Mouse (Mus musculus): Measurements from ENCODE around the gene Large2.

Gene Large2

GRCm38 (mm10) chr2:92371971-92372690 lies 2.5 kb downstream of the Large2 start:
- in situ Hi-C loops (cut with MboI, MseI) = no loop called here

DNA sequence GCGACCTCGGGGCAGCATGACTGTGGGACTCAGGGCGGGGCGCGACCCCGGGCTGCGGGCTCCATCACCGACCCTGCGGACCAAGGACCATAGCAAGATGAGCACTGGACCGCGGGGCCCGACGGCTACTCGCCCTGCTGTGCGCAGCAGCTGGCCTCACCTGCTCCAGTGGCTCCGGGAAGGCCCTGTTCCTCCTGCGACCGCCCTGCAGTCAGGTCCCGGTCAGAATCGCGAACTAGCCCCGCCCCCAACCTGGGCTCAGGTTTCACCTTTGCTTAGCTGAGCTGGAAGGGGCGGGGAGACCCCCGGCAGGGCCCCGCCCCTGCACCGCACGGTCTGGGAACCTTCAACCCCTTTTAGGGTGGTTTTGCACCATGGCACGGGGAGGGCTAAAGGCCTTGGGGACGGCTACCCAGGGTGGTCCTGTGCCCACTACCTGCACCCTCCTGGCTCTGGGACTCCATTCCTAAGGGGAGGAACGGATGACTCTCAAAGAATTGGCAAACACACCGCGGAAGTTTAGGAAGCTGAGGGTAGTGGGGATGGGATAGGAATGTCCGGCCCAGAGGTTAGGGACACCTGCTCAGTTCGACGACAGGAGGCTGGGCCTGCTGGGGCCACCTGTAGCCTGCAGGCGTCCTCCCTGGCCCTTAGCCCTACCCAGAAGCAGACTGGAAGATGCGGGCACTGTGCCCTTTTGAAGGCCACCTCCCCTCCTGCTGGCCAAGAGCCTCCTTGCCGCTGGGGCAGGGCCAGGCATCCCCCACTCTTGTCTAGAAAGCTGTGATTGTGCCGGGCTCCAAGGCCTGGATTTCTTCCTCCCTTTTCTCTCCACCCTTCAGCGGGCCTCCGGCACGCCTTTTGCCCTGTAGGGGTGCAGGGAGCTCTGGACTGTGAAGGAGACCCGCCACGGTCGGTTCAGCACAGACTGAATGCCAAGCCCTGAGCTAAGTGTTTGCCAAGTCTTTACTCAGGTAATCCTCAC lies 3.6 kb downstream of the Large2 start:
- in situ Hi-C loops (cut with MboI, MseI) = no loop called here

DNA sequence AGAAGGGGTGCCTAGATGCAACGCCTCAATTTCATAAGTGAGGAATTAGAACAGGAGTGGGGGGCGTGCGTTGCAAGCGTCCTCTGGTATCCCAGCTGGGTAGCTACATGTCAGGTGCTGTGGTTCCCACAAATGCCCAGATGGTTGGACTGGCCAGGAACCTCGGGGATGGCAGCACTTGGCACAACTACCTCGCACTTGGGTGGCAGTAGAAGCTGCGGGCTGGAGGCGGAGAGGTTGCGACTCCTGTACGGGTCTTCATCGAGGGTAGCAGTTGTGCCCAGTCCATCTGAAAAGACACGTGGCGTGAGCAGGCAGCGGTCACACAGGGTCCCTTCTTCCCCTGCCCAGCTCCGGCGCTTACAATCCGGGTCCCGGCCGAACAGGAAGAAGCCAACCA lies 4.3 kb downstream of the Large2 start:
- in situ Hi-C loops (cut with MboI, MseI) = no loop called here

- in situ Hi-C loops (cut with MboI, MseI) = no loop called here
These were observed 7.2 kb downstream of the Large2 start for GRCm38 (mm10) chr2:92367383-92368029.

- in situ Hi-C loops (cut with MboI, MseI) = no loop called here
These were observed 9.1 kb downstream of the Large2 start for GRCm38 (mm10) chr2:92365568-92365967.

- in situ Hi-C loops (cut with MboI, MseI) = no loop called here
These were observed 10.6 kb downstream of the Large2 start for GRCm38 (mm10) chr2:92364086-92364485.

GRCm38 (mm10) chr2:92362571-92363228 lies 12.0 kb downstream of the Large2 start:
- in situ Hi-C loops (cut with MboI, MseI) = no loop called here

DNA sequence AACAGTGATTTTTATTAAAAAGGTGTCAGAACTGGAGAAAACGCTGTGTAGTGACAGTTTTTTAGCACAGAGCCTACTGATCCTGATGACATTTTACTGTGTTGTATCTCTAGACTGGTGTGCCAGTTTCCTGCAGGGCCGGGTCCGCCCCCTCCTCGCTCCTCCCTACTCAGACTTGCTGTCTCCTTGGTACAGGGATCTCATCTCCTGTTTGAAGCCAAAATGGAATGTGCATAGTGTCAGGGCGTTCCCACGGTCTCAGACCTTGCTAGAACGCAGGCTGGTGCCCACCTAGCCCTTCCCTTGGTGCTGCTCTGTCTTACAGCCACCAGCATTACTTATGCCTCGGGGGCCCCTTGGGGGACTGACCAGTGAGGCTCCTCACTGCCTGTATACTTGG lies 12.9 kb downstream of the Large2 start:
- in situ Hi-C loops (cut with MboI, MseI) = no loop called here

DNA sequence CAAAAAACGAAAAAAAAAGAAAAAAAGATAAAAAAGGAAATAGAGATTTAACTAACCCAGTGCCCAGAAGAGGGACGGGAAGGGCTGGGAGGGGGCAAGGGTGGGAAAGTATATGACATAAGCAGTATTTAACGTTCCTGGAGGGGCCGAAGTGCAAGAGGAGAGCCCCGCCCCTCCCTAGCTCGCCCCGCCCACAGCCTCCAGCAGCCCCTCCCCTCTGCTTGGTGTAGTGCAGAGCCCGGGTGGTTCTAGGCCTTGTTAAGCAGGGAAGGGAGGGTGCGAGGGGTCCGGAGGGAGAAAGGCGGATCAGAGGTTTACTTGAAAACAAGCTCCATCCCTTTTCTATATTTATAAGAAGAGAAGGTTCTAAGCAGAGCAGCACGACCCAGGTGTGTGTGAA lies 13.8 kb downstream of the Large2 start:
- in situ Hi-C loops (cut with MboI, MseI) = no loop called here

DNA sequence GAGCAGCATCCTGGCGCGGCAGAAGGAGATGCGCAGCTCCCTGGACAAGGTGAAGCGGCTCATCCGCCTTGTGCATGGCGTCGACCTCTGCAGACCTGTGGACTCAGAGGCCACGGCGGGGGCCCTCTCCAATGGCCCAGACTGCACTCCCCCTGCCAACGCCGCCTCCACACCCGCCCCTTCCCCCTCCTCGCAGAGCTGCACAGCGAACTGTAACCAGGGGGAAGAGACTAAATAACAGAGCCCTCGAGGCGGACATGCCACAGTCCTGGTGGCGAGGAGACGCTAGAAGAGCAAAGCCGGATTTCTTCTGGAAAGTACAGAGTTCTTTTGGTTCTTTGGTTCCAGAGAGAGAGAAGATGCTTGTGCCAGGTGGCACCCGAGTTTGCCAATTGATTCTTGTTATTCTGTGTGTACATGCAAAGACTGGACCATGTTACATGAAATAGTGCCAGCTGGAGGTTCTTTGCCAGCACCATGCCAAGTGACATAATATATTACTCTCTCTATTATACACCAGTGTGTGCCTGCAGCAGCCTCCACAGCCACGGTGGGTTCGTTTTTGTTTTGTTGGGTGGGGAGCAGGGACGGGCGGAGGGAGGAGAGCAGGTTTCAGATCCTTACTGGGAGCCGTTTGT lies 14.4 kb downstream of the Large2 start:
- in situ Hi-C loops (cut with MboI, MseI) = no loop called here

GRCm38 (mm10) chr2:92359301-92359700 lies 15.4 kb downstream of the Large2 start:
- in situ Hi-C loops (cut with MboI, MseI) = no loop called here

DNA sequence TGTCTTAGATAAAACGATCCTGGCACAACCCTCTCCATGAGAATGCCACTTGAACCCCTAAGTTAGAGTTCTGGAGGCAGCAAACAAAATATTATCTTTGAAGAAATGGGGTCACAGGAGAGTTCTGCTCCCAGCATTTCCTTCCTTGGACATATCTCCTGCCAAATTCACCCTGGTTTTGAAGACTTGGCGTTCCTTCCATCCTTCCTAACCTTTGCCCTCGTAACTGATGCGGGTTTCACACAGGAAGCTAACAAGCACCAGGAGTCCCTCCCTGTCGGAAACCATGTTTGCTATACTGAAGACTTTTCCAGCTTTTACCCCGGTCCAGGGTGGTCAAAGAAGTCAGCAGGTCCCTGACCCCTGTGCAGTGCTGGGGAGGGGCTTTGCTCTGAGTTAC lies 20.4 kb downstream of the Large2 start:
- in situ Hi-C loops (cut with MboI, MseI) = no loop called here

DNA sequence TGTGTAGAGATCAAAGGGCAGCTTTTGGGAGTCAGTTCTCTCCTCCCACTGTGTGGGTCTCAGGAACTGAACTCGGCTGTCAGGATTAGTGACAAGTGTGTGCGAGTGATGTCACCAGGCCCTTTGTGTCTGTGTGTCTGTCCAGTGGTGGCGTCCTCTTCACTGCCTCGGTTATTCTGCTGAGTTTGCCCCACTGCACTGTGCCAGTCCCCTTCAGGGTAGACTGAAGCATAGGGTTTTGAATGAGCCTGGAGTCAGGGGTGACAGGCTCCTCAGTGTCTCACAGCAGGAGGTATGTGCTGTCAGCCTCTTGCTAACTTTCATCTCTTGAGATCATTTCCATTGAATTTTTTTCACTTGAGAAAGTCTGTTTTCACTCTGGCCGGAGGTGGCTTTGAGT lies 21.3 kb downstream of the Large2 start:
- in situ Hi-C loops (cut with MboI, MseI) = no loop called here

GRCm38 (mm10) chr2:92350686-92351085 lies 24.0 kb downstream of the Large2 start:
- in situ Hi-C loops (cut with MboI, MseI) = no loop called here

GRCm38 (mm10) chr2:92349589-92350425 lies 24.9 kb downstream of the Large2 start:
- in situ Hi-C loops (cut with MboI, MseI) = loop anchor here (5.0 kb wide), 1 partner anchor 58 kb away; no protein-coding TSS in a partner anchor

DNA sequence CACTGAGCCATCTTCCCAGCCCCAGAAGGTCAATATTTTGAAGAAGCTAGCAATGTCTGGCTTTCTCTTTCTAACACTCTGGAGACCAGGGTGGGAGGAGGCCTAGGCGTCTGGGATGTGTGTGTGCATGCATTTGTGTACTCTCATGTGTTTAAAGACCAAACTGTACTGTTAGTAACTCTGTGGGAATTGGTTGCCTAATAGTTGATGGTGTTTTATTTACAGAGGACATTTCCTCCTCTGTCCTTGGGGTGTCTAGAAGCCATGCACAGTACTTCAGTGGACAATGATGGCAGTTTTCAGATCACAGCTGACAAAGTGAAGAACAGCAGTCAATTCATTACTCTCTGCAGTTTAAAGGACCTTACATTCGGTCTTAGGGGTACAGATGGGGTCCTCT lies 27.5 kb downstream of the Large2 start:
- in situ Hi-C loops (cut with MboI, MseI) = loop anchor here (5.0 kb wide), 1 partner anchor 55 kb away; no protein-coding TSS in a partner anchor

DNA sequence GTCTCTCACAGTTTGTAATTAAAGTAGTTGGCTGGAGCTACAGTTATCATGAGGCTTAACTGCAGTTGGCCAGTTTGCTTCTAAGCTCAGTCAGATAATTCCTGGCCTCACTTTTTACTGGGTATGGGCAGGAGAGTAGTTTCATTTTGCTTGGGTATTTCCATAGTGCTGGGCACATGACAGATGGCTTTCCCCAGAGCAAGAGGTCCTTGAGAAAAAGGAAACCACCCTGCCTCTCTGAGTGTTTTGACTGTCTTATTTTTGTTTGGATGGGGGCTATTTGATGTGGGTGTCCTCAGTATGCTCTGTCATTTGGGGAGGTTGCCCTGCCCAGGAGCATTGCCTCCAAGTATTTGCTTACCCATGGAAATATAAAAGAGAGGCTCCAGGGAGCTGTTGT lies 32.3 kb downstream of the Large2 start:
- in situ Hi-C loops (cut with MboI, MseI) = no loop called here

DNA sequence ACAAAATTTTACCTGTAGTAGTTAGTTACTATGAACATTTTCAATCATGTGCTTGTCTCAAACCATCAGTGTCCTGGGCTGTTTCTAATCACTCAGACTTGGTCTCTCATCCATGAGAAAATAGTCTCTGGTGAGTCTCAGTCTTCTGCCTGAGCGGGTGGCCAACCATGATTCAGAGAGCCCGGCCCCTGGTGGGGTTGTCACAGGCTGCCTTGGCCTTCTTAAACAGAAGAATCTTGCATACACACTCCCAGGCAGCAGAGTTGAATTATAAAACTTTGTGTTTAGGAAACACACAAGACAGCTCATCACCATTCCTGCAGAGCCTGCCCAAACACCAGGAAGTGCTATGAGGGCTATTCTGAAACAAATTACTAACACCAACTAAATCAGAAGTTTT lies 42.8 kb downstream of the Large2 start:
- in situ Hi-C loops (cut with MboI, MseI) = no loop called here

- in situ Hi-C loops (cut with MboI, MseI) = no loop called here
These were observed 43.3 kb downstream of the Large2 start for GRCm38 (mm10) chr2:92331410-92331809.

- in situ Hi-C loops (cut with MboI, MseI) = no loop called here
These were observed 43.8 kb downstream of the Large2 start for GRCm38 (mm10) chr2:92330840-92331239.
